Mouse (Mus musculus) CH12.LX (cell line): ENCODE data around the gene Ffar2.

Experiments
- CHD1 ChIP-seq: IDR thresholded peaks from 2 replicates; pipeline ENCODE4 v1.6.1; 2012; ENCODE audit warnings: low read depth, low read length, improper control_type of control experiment, inconsistent platforms
- CTCF ChIP-seq, 2 experiments: IDR thresholded peaks in 1 of 2; conservative IDR thresholded peaks in 1 of 2; 2 replicates each; pipeline ENCODE4 v1.5.1; 2011 to 2012; ENCODE audit warnings: low read depth in 2 of 2, low read length in 2 of 2, improper control_type of control experiment in 1 of 2, inconsistent platforms in 1 of 2, mild to moderate bottlenecking in 1 of 2, moderate library complexity in 1 of 2
- E2F4 ChIP-seq: IDR thresholded peaks from 2 replicates; pipeline ENCODE4 v1.6.1; 2011; ENCODE audit warnings: low read depth, low read length, improper control_type of control experiment; ENCODE audit not compliant: insufficient replicate concordance
- ELF1 ChIP-seq: IDR thresholded peaks from 2 replicates; pipeline ENCODE4 v1.6.1; 2014; ENCODE audit warnings: low read depth, mild to moderate bottlenecking, inconsistent platforms, low read length, improper control_type of control experiment
- EP300 ChIP-seq: IDR thresholded peaks from 2 replicates; pipeline ENCODE4 v1.6.1; 2011; ENCODE audit warnings: low read length, improper control_type of control experiment
- GABPA ChIP-seq: IDR thresholded peaks from 2 replicates; pipeline ENCODE4 v1.6.1; 2012; ENCODE audit warnings: low read depth, low read length, improper control_type of control experiment, inconsistent platforms; ENCODE audit not compliant: insufficient replicate concordance
- MAX ChIP-seq: IDR thresholded peaks from 2 replicates; pipeline ENCODE4 v1.6.1; 2011; ENCODE audit warnings: low read length, improper control_type of control experiment
- MXI1 ChIP-seq: IDR thresholded peaks from 2 replicates; pipeline ENCODE4 v1.6.1; 2011; ENCODE audit warnings: mild to moderate bottlenecking, low read depth, low read length, improper control_type of control experiment
- MYC ChIP-seq: IDR thresholded peaks from 2 replicates; pipeline ENCODE4 v1.6.1; 2011; ENCODE audit warnings: low read depth, mild to moderate bottlenecking, improper control_type of control experiment, low read length
- RAD21 ChIP-seq: IDR thresholded peaks from 2 replicates; pipeline ENCODE4 v1.6.1; 2011; ENCODE audit warnings: low read depth, mild to moderate bottlenecking, low read length, improper control_type of control experiment, moderate library complexity
- UBTF ChIP-seq: IDR thresholded peaks from 2 replicates; pipeline ENCODE4 v1.6.1; 2012; ENCODE audit warnings: low read depth, mild to moderate bottlenecking, inconsistent platforms, low read length, improper control_type of control experiment, moderate library complexity
- USF1 ChIP-seq: IDR thresholded peaks from 2 replicates; pipeline ENCODE4 v1.6.1; 2014; ENCODE audit warnings: low read depth, mild to moderate bottlenecking, inconsistent platforms, low read length, improper control_type of control experiment

DNA sequence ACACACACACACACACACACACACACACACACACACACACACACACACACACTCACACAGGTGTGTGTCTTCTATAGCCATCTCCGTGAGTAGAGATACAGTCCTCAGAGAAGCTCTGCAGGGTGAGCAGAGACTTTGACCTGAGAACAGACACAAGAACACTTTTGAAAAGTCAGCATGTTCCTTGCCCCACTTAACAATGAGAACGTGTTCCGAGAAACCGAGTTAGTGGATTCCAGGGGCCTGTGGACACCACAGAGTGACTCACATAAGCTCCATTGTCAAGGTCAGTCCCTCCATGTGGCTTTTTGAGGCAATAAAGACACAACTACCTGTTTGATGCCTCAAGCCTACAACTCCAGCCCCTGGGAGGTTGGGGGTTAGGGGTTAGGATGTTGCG, 23.8 kb upstream of the Ffar2 start:
- TF ChIP-seq ELF1 (no peak), MAX (no peak), E2F4 (no peak), CTCF (conservative IDR thresholded peaks at IDR 0.05 in 1 of 2, IDR thresholded peaks at IDR 0.05 in 1 of 2; ENCODE audit: low read depth in 2 of 2, low read length in 2 of 2) (no peak), CHD1 (no peak), EP300 (no peak), UBTF (no peak), RAD21 (no peak), USF1 (no peak), GABPA (no peak), MXI1 (no peak), MYC (no peak)
